Mouse (Mus musculus) layer of hippocampus, adult 9-10 months (tissue): ENCODE measurements around the gene Mib2.

Experiments used
- DNase-seq: peaks from one replicate; pipeline ENCODE4 v3.0.0; 2022; ENCODE audit warnings: low spot score

Gene Mib2

GRCm38 (mm10) chr4:155613264-155613663 is 55.7 kb downstream of the Mib2 start:
- no peak for DNase-seq

- no peak for DNase-seq
Measured at GRCm38 (mm10) chr4:155611860-155612259, 57.1 kb downstream of the Mib2 start.

- DNase-seq: no peak
Measured at GRCm38 (mm10) chr4:155606825-155607224, 62.2 kb downstream of the Mib2 start.

GRCm38 (mm10) chr4:155605132-155605531 is 63.9 kb downstream of the Mib2 start:
- no peak for DNase-seq
